Mouse (Mus musculus): ENCODE measurements at regions not wholly inside any gene's neighbourhood (a gene's known extent, or its start where the extent isn't known, plus 50 kb on each side); places are given as distances from the start of the nearest gene placed in this dataset.

DNA sequence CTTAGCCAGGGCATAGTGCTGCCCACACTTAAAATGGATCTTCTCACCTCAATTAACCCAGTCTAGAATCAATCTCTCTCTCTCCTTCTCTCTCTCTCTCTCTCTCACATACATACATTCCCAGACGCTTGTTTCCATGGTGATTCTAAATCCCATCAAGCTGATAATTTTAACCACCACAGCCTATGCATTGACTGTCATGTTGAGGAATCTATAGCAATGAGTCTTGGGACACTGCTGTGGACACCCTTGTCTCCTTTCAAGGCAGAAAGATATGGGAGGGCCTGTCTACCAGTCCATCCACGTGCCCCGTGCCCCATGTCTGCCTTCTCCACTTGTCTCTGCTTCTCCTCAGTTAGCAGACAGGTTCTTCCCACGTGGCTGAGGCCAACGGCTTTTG is 228.0 kb upstream of the Cdh13 start:
- Histone ChIP-seq H3K27ac (replicated peaks; ENCODE audit: low read depth, low read length) (no peak overlapping the region), H3K4me3 (ENCODE audit: insufficient read depth, low read depth, low read length) (no peak overlapping the region)

DNA sequence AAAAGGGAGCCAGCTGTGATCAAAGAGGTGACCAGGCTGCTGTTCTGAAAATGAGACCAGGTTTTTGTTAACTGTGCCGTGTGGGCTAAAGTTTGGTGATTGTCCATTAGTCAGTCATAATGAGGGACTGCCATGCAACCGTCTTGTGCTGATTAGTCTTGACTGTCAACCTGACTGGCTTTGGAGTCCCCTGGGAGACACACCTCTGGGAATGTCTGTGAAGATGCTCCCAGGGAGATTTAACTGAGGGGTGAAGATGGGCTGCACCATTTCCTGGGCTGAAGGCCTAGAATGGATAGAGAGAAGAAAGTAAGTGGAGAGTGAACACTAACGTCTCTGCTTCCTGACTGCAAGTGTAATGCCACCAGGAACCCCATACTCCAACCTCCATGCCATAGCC is 233.1 kb upstream of the Cdh13 start:
- no peak overlapping the region for H3K27ac ChIP-seq (replicated peaks; ENCODE audit: low read depth, low read length)

More for the DNA sequence above, 228.0 kb upstream of the Cdh13 start:
- no peaks in the 10 kb centered on the region for H3K4me1 ChIP-seq (ENCODE audit: control insufficient read depth, insufficient read depth, insufficient read length, low read length)

DNA sequence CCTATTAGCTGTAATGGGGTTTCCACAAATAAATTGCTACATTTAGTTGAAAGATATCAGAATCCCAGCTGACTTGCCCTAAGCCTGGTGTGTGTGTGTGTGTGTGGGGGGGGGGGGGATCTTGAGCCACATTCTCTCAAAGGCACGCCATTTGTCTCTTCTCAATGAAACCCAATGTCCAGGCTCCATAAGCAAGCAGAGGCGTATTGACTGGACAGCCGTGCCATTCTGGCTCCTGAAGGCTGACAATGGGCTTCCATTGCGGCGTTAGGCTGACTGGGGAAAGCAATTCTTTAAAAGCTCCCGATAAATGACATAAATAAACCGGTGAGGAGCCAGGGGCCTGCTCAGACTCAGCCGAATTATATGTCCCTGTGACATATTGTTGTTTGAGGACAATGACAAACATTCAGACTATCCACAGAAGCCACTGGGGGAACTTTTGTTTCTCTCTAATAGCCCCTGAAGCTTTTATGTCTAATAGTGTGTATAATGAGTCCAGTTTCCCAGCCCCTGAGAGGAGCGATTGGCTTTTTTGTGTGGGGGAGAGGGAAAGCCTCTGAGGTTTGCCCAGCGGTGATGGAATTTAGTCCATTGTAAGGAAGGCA is 240.6 kb upstream of the Mphosph6 start:
- Histone ChIP-seq H3K4me3 (ENCODE audit: insufficient read depth, low read depth, low read length) (no peak overlapping the region), H3K27ac (replicated peaks; ENCODE audit: low read depth, low read length) (no peak overlapping the region), H3K4me1 (ENCODE audit: control insufficient read depth, insufficient read depth, insufficient read length, low read length) (no peaks in the 10 kb centered on the region)

More for the DNA sequence above, 233.1 kb upstream of the Cdh13 start:
- no peaks in the 10 kb centered on the region for H3K4me1 ChIP-seq (ENCODE audit: control insufficient read depth, insufficient read depth, insufficient read length, low read length)
- no peak overlapping the region for H3K4me3 ChIP-seq (ENCODE audit: insufficient read depth, low read depth, low read length)

DNA sequence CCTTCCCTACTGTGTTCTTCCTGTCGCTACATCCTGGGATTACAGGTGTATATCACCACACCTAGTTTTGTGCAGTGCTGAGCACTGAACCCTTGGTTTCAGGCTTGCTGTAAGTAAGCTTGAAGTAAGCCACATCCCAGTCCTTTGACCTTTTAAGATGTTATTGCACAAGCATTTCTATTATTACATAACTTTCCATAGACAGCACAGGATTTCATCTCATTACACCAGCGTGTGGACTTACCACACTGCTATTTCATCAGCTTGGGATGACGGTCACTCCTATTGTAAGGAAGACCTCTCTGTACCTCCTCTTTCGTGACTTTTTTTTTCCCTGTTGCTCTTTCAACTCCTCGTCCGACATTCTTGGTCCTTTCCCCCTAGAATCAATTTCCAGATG is 239.5 kb upstream of the Mphosph6 start:
- Histone ChIP-seq H3K27ac (replicated peaks; ENCODE audit: low read depth, low read length) (no peak overlapping the region), H3K4me1 (ENCODE audit: control insufficient read depth, insufficient read depth, insufficient read length, low read length) (no peaks in the 10 kb centered on the region), H3K4me3 (ENCODE audit: insufficient read depth, low read depth, low read length) (no peak overlapping the region)

DNA sequence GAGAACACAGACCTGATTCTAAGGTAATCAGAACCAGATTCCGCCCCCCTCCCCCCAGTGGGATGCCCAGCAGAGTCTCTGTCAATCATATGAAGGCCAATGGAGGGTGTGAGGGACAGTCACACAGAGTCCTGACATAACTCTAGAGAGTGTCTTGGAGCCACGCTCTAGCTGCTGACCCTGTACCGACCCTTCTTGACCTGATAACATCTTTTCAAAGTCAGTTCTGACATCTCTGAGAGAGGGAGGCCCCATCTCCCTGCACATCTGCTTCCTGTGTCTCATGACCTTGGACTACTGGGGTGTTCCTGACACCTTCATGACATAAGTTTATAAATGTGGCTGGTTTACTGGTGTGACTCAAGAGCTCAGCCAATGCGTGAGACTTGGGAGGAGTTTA is 236.1 kb upstream of the Mphosph6 start:
- Histone ChIP-seq H3K4me3 (ENCODE audit: insufficient read depth, low read depth, low read length) (no peak overlapping the region), H3K4me1 (ENCODE audit: control insufficient read depth, insufficient read depth, insufficient read length, low read length) (no peaks in the 10 kb centered on the region), H3K27ac (replicated peaks; ENCODE audit: low read depth, low read length) (no peak overlapping the region)

DNA sequence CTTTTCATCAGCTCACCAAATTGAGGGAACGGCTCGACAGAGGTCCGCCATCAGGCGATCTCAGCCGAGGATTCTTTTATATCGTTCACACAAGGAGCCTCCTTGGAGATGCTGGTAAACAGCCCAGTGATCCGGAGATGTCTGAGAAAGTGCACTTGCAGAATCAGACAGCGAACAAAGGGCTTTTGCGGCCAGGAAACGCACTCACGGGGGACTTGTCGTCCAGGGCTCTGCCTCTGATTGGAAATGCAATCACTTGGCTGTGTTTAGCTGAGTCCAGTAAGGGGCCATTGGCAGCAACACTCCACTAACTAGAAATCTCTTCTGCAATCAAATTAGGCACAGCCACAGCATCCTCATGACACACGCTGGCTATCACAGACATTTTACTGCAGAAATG is 232.3 kb upstream of the Mphosph6 start:
- Histone ChIP-seq H3K4me3 (ENCODE audit: insufficient read depth, low read depth, low read length) (no peak overlapping the region), H3K27ac (replicated peaks; ENCODE audit: low read depth, low read length) (no peak overlapping the region), H3K4me1 (ENCODE audit: control insufficient read depth, insufficient read depth, insufficient read length, low read length) (no peaks in the 10 kb centered on the region)

DNA sequence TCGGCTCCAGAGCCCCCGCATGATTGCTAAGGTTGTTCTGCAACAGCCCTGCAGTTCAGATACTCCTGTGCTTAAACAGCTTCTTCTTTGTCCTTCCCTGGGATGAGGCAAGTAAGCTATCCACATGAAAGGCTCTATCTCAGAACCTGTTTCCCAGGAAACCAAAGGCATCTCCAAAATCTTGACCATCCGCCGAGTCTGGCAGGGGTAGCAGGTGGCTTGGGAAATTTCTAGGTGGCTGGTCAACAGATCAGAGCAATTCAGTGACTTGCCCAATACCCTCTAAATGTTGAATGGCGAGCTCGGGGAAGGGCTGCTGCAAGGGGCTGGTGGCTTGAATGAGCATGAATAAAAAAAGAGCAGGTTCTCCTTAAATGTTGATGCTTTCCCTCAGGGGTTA is 229.7 kb upstream of the Mphosph6 start:
- Histone ChIP-seq H3K4me1 (ENCODE audit: control insufficient read depth, insufficient read depth, insufficient read length, low read length) (no peaks in the 10 kb centered on the region), H3K27ac (replicated peaks; ENCODE audit: low read depth, low read length) (no peak overlapping the region)

DNA sequence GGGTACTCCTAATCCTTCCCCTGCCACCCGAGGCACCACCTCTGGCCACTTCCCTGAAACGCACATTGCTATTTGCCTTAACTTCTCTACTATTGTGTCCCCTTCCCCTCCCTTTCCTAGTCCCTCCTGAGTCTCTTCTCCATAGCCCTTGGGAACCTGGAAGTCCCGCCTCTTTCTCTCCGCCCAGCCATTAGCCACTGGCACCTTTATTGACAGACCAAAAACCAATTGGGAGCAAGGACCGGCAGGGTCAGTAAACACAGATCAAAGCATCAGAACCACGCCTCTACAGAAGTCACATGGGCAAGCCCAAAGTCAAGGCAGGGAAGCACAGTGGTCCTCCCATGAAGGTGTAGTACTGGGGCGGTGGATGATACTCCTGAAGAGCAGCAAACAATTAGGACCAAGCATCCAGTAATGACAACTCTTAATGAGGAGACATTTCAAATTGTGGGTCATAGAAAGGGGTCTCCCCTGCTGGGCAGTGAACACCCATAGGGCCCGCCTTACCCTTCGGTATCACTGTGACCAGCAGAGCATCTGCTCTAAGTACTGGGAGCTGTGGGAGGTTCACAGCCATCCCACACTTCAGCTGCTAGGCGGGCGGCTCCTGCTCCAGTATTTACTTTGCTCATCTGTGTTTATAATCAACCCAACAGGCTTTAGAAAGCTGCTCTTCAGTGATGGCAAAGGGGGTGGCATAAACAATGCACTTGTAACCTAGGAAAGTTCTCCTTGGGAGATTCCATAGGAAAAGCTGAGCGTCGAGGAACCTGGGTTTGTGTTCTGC is 226.5 kb upstream of the Mphosph6 start:
- Histone ChIP-seq H3K4me3 (ENCODE audit: insufficient read depth, low read depth, low read length) (no peak overlapping the region), H3K27ac (replicated peaks; ENCODE audit: low read depth, low read length) (no peak overlapping the region), H3K4me1 (ENCODE audit: control insufficient read depth, insufficient read depth, insufficient read length, low read length) (no peaks in the 10 kb centered on the region)

More for the DNA sequence above, 229.7 kb upstream of the Mphosph6 start:
- H3K4me3 ChIP-seq (ENCODE audit: insufficient read depth, low read depth, low read length): no peak overlapping the region

DNA sequence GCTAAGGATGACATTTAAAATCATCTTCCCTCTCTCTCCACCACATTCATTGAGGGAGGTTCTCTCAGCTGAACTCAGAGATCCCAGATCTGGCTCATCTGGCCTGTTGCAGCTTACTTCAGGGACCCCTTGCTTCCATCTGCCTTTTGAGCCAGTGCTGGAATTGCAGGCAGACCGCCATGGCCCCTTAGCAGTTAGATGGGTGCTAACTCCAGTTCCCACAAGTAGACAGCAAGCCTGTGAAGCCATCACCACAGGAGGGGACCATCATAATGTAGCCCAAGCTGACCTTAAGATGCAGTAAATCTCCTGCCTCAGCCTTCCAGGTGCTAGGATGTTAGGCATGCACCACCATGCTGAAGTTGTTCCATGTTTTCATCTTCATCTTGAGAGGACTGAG is 221.7 kb upstream of the Mphosph6 start:
- Histone ChIP-seq H3K27ac (replicated peaks; ENCODE audit: low read depth, low read length) (no peak overlapping the region), H3K4me1 (ENCODE audit: control insufficient read depth, insufficient read depth, insufficient read length, low read length) (no peaks in the 10 kb centered on the region), H3K4me3 (ENCODE audit: insufficient read depth, low read depth, low read length) (no peak overlapping the region)

DNA sequence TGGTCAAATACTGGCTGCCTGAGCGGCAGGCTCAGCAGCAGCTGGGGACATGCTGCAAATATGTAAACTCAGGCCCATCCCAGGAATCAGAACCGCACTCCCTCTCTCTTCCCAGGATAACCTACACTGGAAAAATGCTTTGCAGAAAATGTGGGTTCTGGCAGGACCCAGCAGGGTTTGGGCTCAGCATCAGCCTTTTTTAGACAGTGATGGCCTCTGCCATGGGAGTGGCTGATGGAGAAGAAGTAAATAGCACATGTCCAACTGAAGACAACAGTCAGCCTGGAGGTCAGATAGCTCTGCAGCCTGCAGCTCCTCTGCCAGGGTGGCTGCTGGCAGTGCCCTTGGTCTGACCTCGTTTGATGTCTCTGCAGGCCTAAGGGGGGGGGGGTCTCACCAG is 220.2 kb upstream of the Mphosph6 start:
- Histone ChIP-seq H3K4me1 (ENCODE audit: control insufficient read depth, insufficient read depth, insufficient read length, low read length) (no peaks in the 10 kb centered on the region), H3K27ac (replicated peaks; ENCODE audit: low read depth, low read length) (no peak overlapping the region), H3K4me3 (ENCODE audit: insufficient read depth, low read depth, low read length) (no peak overlapping the region)

DNA sequence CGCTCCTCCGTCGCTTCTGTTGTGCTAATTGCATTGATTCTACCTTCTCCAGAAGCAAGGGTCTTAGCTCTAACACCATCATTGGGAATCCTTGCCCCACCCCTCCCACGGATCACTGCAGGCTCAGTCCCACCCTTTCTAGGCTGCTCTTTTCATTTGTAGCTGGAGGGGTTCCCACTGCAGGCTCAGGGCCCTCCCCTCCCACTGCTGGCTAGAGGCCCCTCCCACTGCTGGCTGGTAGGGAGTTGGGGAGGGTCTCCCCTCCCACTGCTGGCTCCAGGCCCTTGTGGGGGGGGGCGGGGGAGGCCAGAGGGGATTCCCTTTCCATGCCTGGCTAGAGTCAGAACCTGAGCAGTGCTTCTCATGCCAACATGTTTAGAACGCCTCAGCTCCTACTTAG is 215.5 kb upstream of the Mphosph6 start:
- Histone ChIP-seq H3K4me3 (ENCODE audit: insufficient read depth, low read depth, low read length) (no peak overlapping the region), H3K4me1 (ENCODE audit: control insufficient read depth, insufficient read depth, insufficient read length, low read length) (no peaks in the 10 kb centered on the region), H3K27ac (replicated peaks; ENCODE audit: low read depth, low read length) (no peak overlapping the region)

DNA sequence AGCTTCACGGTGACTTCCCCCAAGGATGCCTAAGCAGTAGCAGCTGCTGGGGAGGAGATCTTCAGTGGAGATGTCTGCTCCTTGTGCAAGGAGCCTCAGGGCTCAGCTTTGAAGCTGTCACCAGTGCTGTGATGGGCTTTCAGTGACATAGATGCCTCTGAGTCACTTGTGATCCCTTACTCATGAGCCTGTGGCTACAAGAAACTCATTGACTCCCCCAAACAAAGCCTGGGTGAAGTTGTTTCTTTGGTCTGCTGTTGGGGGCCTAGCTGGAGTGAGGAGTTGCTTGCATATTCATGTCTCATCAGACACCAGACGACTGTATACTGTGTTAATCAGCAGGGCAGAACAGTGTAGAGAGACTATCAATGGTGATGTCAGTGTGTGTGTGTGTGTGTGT is 203.4 kb upstream of the Mphosph6 start:
- H3K27ac ChIP-seq (replicated peaks; ENCODE audit: low read depth, low read length): no peak overlapping the region
- H3K4me1 ChIP-seq (ENCODE audit: control insufficient read depth, insufficient read depth, insufficient read length, low read length): no peaks in the 10 kb centered on the region
- H3K4me3 ChIP-seq (ENCODE audit: insufficient read depth, low read depth, low read length): no peak overlapping the region

DNA sequence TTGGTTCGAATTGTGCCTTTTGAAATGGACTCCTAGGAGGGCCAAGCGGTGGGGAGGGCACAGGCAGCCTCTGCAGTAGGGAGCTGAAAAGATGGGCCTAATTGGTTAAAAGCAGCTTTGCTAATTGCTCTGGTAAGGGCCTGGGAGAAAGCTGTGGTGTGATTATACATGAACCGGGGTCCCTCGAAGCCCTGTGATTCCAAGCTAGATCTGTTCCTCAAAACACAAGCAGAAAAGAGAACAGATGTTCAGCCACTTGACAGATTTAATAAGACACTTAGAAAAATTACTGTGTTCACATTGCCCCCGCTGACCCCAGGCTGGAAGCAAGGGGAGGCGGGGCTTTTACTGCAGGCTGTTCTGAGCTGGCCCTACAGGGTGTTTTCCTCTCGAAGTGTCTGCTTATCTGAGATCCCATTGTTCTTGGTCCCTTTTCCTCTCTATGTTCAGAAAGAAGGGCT is 202.7 kb upstream of the Mphosph6 start:
- no peak overlapping the region for H3K27ac ChIP-seq (replicated peaks; ENCODE audit: low read depth, low read length)
- no peaks in the 10 kb centered on the region for H3K4me1 ChIP-seq (ENCODE audit: control insufficient read depth, insufficient read depth, insufficient read length, low read length)
- no peak overlapping the region for H3K4me3 ChIP-seq (ENCODE audit: insufficient read depth, low read depth, low read length)

DNA sequence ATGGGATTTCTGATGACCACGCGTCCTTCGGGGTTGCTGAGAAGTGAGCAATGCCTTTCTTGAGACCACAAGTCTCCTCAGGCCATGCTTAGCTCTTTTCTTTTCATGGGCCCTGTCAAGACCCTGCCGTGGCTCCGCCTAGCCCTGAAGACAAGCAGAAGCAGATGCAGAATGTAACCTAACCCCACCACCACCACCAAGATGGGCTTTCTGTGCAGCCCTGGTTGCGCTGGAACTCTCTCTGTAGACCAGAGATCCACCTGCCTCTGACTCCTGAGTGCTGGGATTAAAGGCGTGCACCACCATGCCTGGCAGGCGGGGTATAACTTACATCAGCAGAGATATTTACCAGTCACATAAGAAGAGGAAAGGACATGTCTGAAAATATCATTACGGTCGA is 199.4 kb upstream of the Mphosph6 start:
- H3K27ac ChIP-seq (replicated peaks; ENCODE audit: low read depth, low read length): no peak overlapping the region
- H3K4me3 ChIP-seq (ENCODE audit: insufficient read depth, low read depth, low read length): no peak overlapping the region
- H3K4me1 ChIP-seq (ENCODE audit: control insufficient read depth, insufficient read depth, insufficient read length, low read length): no peaks in the 10 kb centered on the region

DNA sequence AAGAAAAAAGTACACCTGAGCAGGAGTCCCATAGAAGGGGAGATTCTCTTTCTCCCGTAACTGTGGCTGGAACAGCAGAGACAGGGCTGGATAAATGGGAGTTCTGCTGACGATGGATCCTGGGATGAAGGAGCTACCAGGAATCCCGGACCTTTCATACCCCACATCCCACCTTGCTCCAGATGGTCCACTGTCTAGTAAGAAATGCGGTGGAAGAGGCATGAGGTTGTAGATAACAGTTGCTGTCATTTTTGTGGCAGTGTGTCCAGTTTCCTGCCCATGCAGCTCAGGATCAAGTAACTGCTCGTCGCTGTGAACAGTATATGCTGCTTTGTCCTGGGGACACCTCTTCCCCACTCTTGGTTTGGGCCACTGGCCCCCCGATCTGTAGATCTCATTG is 190.1 kb upstream of the Mphosph6 start:
- H3K4me3 ChIP-seq (ENCODE audit: insufficient read depth, low read depth, low read length): no peak overlapping the region
- no peaks in the 10 kb centered on the region for H3K4me1 ChIP-seq (ENCODE audit: control insufficient read depth, insufficient read depth, insufficient read length, low read length)
- no peak overlapping the region for H3K27ac ChIP-seq (replicated peaks; ENCODE audit: low read depth, low read length)

DNA sequence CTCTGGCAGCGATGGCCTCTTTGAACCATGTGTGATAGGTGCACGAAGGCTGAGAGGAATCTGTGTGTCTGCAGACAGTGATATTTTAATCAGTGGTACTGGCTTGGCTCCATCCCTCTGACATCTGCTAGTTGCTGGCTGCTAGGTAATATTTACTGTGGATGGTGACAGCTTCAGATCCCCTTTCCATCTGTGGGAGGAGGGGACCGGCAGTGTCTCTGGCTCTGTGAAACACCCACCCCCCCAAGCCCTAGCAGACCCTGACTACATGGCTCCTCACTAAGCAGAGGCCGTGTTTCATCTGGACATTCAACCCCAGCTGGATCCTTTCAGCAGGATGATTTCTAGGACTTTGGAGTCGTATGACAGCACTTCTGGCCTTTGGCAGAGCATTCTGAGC is 187.0 kb upstream of the Mphosph6 start:
- Histone ChIP-seq H3K27ac (replicated peaks; ENCODE audit: low read depth, low read length) (no peak overlapping the region), H3K4me1 (ENCODE audit: control insufficient read depth, insufficient read depth, insufficient read length, low read length) (no peaks in the 10 kb centered on the region)

More for the DNA sequence above, 187.0 kb upstream of the Mphosph6 start:
- no peak overlapping the region for H3K4me3 ChIP-seq (ENCODE audit: insufficient read depth, low read depth, low read length)

Data from brown adipose tissue, adult 24 weeks (tissue).